Mouse (Mus musculus): ENCODE results near the gene Tjp2. TPM values are rescaled to one million over a fixed set of nuclear protein-coding genes. Genes with fewer than 3 reads are reported as not detected.

Tjp2 gene
- polyA plus RNA-seq, 1 experiment: 5.5 TPM

GRCm38 (mm10) chr19:24144009-24144408 is 80.8 kb downstream of the Tjp2 start:
- Histone ChIP-seq H3K27ac (ENCODE audit: control insufficient read depth, insufficient read depth, low read length) (no peak overlapping the region), H3K4me3 (ENCODE audit: control insufficient read depth, insufficient read depth, low read length) (no peak overlapping the region), H3K27me3 (ENCODE audit: control insufficient read depth, insufficient read depth, low read length) (no peaks in the 10 kb centered on the region), H3K4me1 (replicated peaks; ENCODE audit: control insufficient read depth, insufficient read depth, low read length) (no peaks in the 10 kb centered on the region), H3K36me3 (ENCODE audit: control insufficient read depth, insufficient read depth, low read length) (no peaks in the 10 kb centered on the region)
- no peak for DNase-seq
- WGBS: 96% methylated on average over 7 of the region's 7 CpGs
- TF ChIP-seq POLR2A (IDR thresholded peaks at IDR 0.05; ENCODE audit: control insufficient read depth, extremely low read depth, insufficient read depth, low read length, poor library complexity) (no peak), CTCF (IDR thresholded peaks at IDR 0.05; ENCODE audit: borderline replicate concordance, control insufficient read depth, extremely low read depth, insufficient read depth, low read length, poor library complexity) (no peak)

- Histone ChIP-seq H3K27ac (ENCODE audit: control insufficient read depth, insufficient read depth, low read length) (no peak overlapping the region), H3K4me1 (replicated peaks; ENCODE audit: control insufficient read depth, insufficient read depth, low read length) (no peaks in the 10 kb centered on the region), H3K4me3 (ENCODE audit: control insufficient read depth, insufficient read depth, low read length) (no peak overlapping the region), H3K27me3 (ENCODE audit: control insufficient read depth, insufficient read depth, low read length) (no peaks in the 10 kb centered on the region), H3K36me3 (ENCODE audit: control insufficient read depth, insufficient read depth, low read length) (no peaks in the 10 kb centered on the region)
- TF ChIP-seq POLR2A (IDR thresholded peaks at IDR 0.05; ENCODE audit: control insufficient read depth, extremely low read depth, insufficient read depth, low read length, poor library complexity): no peak
- no peak for TF ChIP-seq CTCF (IDR thresholded peaks at IDR 0.05; ENCODE audit: borderline replicate concordance, control insufficient read depth, extremely low read depth, insufficient read depth, low read length, poor library complexity)
- 95% methylated on average over 12 of the region's 12 CpGs for WGBS
- no peak for DNase-seq
Measured at GRCm38 (mm10) chr19:24142621-24143061, 82.2 kb downstream of the Tjp2 start.

GRCm38 (mm10) chr19:24140298-24140697 is 84.5 kb downstream of the Tjp2 start:
- H3K36me3 ChIP-seq (ENCODE audit: control insufficient read depth, insufficient read depth, low read length): no peaks in the 10 kb centered on the region
- H3K4me1 ChIP-seq (replicated peaks; ENCODE audit: control insufficient read depth, insufficient read depth, low read length): no peaks in the 10 kb centered on the region
- no peak overlapping the region for H3K27ac ChIP-seq (ENCODE audit: control insufficient read depth, insufficient read depth, low read length)
- TF ChIP-seq CTCF (IDR thresholded peaks at IDR 0.05; ENCODE audit: borderline replicate concordance, control insufficient read depth, extremely low read depth, insufficient read depth, low read length, poor library complexity) (no peak), POLR2A (IDR thresholded peaks at IDR 0.05; ENCODE audit: control insufficient read depth, extremely low read depth, insufficient read depth, low read length, poor library complexity) (no peak)
- H3K4me3 ChIP-seq (ENCODE audit: control insufficient read depth, insufficient read depth, low read length): no peak overlapping the region
- no peaks in the 10 kb centered on the region for H3K27me3 ChIP-seq (ENCODE audit: control insufficient read depth, insufficient read depth, low read length)
- no peak for DNase-seq
- WGBS: 95% methylated on average over 3 of the region's 3 CpGs

- H3K4me1 ChIP-seq (replicated peaks; ENCODE audit: control insufficient read depth, insufficient read depth, low read length): no peaks in the 10 kb centered on the region
- no peaks in the 10 kb centered on the region for H3K36me3 ChIP-seq (ENCODE audit: control insufficient read depth, insufficient read depth, low read length)
- H3K4me3 ChIP-seq (ENCODE audit: control insufficient read depth, insufficient read depth, low read length): no peak overlapping the region
- no peak for DNase-seq
- H3K27ac ChIP-seq (ENCODE audit: control insufficient read depth, insufficient read depth, low read length): no peak overlapping the region
- TF ChIP-seq CTCF (IDR thresholded peaks at IDR 0.05; ENCODE audit: borderline replicate concordance, control insufficient read depth, extremely low read depth, insufficient read depth, low read length, poor library complexity) (no peak), POLR2A (IDR thresholded peaks at IDR 0.05; ENCODE audit: control insufficient read depth, extremely low read depth, insufficient read depth, low read length, poor library complexity) (no peak)
- no peaks in the 10 kb centered on the region for H3K27me3 ChIP-seq (ENCODE audit: control insufficient read depth, insufficient read depth, low read length)
- WGBS: 99% methylated on average over 4 of the region's 4 CpGs
Measured at GRCm38 (mm10) chr19:24137392-24137791, 87.4 kb downstream of the Tjp2 start.

GRCm38 (mm10) chr19:24134991-24135390 is 89.8 kb downstream of the Tjp2 start:
- Histone ChIP-seq H3K36me3 (ENCODE audit: control insufficient read depth, insufficient read depth, low read length) (no peaks in the 10 kb centered on the region), H3K27me3 (ENCODE audit: control insufficient read depth, insufficient read depth, low read length) (no peaks in the 10 kb centered on the region), H3K4me3 (ENCODE audit: control insufficient read depth, insufficient read depth, low read length) (no peak overlapping the region), H3K4me1 (replicated peaks; ENCODE audit: control insufficient read depth, insufficient read depth, low read length) (no peaks in the 10 kb centered on the region), H3K27ac (ENCODE audit: control insufficient read depth, insufficient read depth, low read length) (no peak overlapping the region)
- TF ChIP-seq CTCF (IDR thresholded peaks at IDR 0.05; ENCODE audit: borderline replicate concordance, control insufficient read depth, extremely low read depth, insufficient read depth, low read length, poor library complexity) (no peak), POLR2A (IDR thresholded peaks at IDR 0.05; ENCODE audit: control insufficient read depth, extremely low read depth, insufficient read depth, low read length, poor library complexity) (no peak)
- 76% methylated on average over 10 of the region's 10 CpGs for WGBS
- DNase-seq: no peak

- Histone ChIP-seq H3K4me1 (replicated peaks; ENCODE audit: control insufficient read depth, insufficient read depth, low read length) (no peaks in the 10 kb centered on the region), H3K27ac (ENCODE audit: control insufficient read depth, insufficient read depth, low read length) (no peak overlapping the region), H3K4me3 (ENCODE audit: control insufficient read depth, insufficient read depth, low read length) (no peak overlapping the region), H3K27me3 (ENCODE audit: control insufficient read depth, insufficient read depth, low read length) (no peaks in the 10 kb centered on the region), H3K36me3 (ENCODE audit: control insufficient read depth, insufficient read depth, low read length) (no peaks in the 10 kb centered on the region)
- 92% methylated on average over 16 of the region's 16 CpGs for WGBS
- TF ChIP-seq POLR2A (IDR thresholded peaks at IDR 0.05; ENCODE audit: control insufficient read depth, extremely low read depth, insufficient read depth, low read length, poor library complexity) (no peak), CTCF (IDR thresholded peaks at IDR 0.05; ENCODE audit: borderline replicate concordance, control insufficient read depth, extremely low read depth, insufficient read depth, low read length, poor library complexity) (no peak)
- no peak for DNase-seq
Measured at GRCm38 (mm10) chr19:24134144-24134911, 90.5 kb downstream of the Tjp2 start.

Measured in thymus, adult 2 months (tissue).